Mouse (Mus musculus) liver, postnatal 0 days (tissue): ENCODE measurements around the gene Arpp19. TPM values are rescaled to one million over a fixed set of nuclear protein-coding genes. Genes with fewer than 3 reads are reported as not detected.

ENCODE experiments used
- ATAC-seq: fragments of 200-750 bp; cut with Nextera tagmentation; 2 replicates; pipeline ENCODE4 v1.8.0; 2017; ENCODE audit warnings: mild to moderate bottlenecking, moderate library complexity
- DNase-seq: peaks from one replicate; pipeline ENCODE4 v3.0.0-alpha.2; 2016
- H3K27ac ChIP-seq: fragments of 300-500 bp; sonication (generic); 2 replicates; pipeline ENCODE4 v1.5.1; 2014; ENCODE audit warnings: antibody characterized with exemption, moderate library complexity, mild to moderate bottlenecking, low read depth
- H3K27me3 ChIP-seq: fragments of 300-500 bp; sonication (generic); 2 replicates; pipeline ENCODE4 v1.6.1; 2014; ENCODE audit warnings: low read length, control low read depth, mixed read lengths; ENCODE audit not compliant: insufficient read depth
- H3K36me3 ChIP-seq: fragments of 300-500 bp; sonication (generic); replicated peaks from 2 replicates; pipeline ENCODE4 v1.6.1; 2014; ENCODE audit warnings: mild to moderate bottlenecking, control low read depth, low read length, moderate library complexity, mixed read lengths; ENCODE audit not compliant: insufficient read depth
- H3K4me1 ChIP-seq: fragments of 300-500 bp; sonication (generic); 2 replicates; pipeline ENCODE4 v1.6.1; 2014; ENCODE audit warnings: antibody characterized with exemption, mild to moderate bottlenecking, control low read depth; ENCODE audit not compliant: insufficient read depth
- H3K4me2 ChIP-seq: fragments of 300-500 bp; sonication (generic); 2 replicates; pipeline ENCODE4 v1.6.1; 2014; ENCODE audit warnings: low read depth, mild to moderate bottlenecking, low read length, moderate library complexity, mixed read lengths
- H3K4me3 ChIP-seq: fragments of 300-500 bp; sonication (generic); 2 replicates; pipeline ENCODE4 v1.5.1; 2014; ENCODE audit warnings: low read depth, low read length
- H3K9ac ChIP-seq: fragments of 300-500 bp; sonication (generic); replicated peaks from 2 replicates; pipeline ENCODE4 v1.6.1; 2014; ENCODE audit warnings: mild to moderate bottlenecking, moderate library complexity
- H3K9me3 ChIP-seq: fragments of 300-500 bp; sonication (generic); 2 replicates; pipeline ENCODE4 v1.6.1; 2016; ENCODE audit warnings: mild to moderate bottlenecking, control low read depth, low read length, mixed read lengths
- CTCF ChIP-seq: sonication (generic); IDR thresholded peaks from 2 replicates; pipeline ENCODE4 v1.5.1; 2016; ENCODE audit warnings: antibody characterized with exemption, low read depth
- EP300 ChIP-seq: IDR thresholded peaks from 2 replicates; pipeline ENCODE4 v1.6.1; 2016; ENCODE audit warnings: antibody characterized with exemption, low read depth, mild to moderate bottlenecking
- WGBS: fragments of 180-500 bp; shearing (Covaris S2); extraction: QIAGEN DNeasy Blood & Tissue Kit; methylation state at CpG from one replicate; pipeline ENCODE4 v1.1.7; 2014; ENCODE audit not compliant: insufficient replicate concordance; 5-methylcytosine and 5-hydroxymethylcytosine counted together
- polyA plus RNA-seq: library from polyadenylated mRNA; unstranded; fragments of >200 nt; fragmentation: Nextera tagmentation; extraction: Ambion mirVana; gene quantifications from 2 replicates; pipeline ENCODE4 v1.2.1, GENCODE M21; 2015

Arpp19 gene
- polyA plus RNA-seq, 1 experiment from 2014 or later: 189 TPM

DNA sequence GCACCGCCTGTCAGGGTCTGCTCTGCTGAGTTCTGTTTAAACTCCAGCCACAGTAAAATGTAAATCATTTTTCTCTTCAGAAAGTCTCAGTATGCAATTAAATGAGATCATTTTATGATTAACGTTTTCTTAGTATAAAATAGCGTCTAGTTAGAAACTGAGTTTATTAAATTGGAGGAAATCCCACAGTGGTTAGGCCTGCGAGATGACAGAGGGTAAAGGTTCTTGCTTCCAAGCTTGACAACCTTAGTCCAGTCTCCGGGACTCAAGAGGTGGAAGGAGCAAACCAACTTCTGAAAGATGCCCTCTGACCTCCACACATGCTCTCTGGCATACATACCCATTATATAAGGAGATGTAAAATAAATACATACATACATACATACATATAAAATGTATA is 17.6 kb downstream of the Arpp19 start:
- WGBS: 88% methylated on average over 5 of the region's 5 CpGs
- Histone ChIP-seq H3K4me3 (no peak overlapping the region), H3K9ac (no peak overlapping the region), H3K36me3 (peaks cover 32% of the 10 kb centered on the region), H3K4me1 (no peaks in the 10 kb centered on the region), H3K27me3 (no peaks in the 10 kb centered on the region), H3K9me3 (no peaks in the 10 kb centered on the region), H3K27ac (no peak overlapping the region), H3K4me2 (no peak overlapping the region)
- no peak for TF ChIP-seq CTCF
- TF ChIP-seq EP300: no peak
- ATAC-seq (no peak), DNase-seq (no peak)

DNA sequence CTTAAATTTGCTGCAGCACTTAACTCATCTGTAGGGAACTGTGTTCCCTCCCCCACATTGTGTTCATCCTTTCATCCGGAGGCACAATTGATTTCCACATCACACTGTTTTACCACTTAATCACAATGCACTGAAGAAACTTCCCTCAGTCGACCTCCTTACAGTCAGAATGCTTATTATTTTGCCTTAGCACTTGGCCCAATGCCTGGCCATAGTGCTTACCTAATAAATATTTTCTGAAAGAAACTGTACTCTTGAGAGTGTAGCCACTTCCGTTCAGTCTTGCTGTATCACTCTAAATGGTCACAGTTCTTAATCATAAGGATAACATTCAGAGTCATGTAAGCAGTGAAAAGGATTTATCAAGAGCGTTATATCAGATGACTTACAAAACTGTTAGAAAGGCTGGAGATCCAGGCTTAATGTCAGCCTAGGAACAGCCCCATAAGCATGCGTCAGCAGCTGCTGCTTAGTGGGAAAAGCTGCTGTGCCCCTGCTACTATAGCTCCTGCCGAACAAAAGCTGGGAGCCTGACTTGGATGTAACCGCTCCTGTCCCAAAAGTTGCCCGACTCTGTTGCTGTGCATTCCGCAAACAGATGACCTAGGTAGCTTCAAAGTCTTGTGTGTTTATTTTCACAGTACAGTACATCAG is 27.4 kb downstream of the Arpp19 start:
- peaks cover under 1% of the 10 kb centered on the region; the same call in 1 of the 2 replicates for H3K27me3 ChIP-seq
- ATAC-seq: no peak
- no peak overlapping the region for H3K4me3 ChIP-seq
- no peak for DNase-seq
- no peak overlapping the region for H3K27ac ChIP-seq
- H3K4me2 ChIP-seq: no peak overlapping the region
- TF ChIP-seq CTCF: no peak
- no peak for TF ChIP-seq EP300
- no peak overlapping the region for H3K9ac ChIP-seq
- WGBS: 73% methylated on average over 9 of the region's 9 CpGs
- H3K9me3 ChIP-seq: no peaks in the 10 kb centered on the region
- H3K36me3 ChIP-seq: no peaks in the 10 kb centered on the region
- H3K4me1 ChIP-seq: no peaks in the 10 kb centered on the region

DNA sequence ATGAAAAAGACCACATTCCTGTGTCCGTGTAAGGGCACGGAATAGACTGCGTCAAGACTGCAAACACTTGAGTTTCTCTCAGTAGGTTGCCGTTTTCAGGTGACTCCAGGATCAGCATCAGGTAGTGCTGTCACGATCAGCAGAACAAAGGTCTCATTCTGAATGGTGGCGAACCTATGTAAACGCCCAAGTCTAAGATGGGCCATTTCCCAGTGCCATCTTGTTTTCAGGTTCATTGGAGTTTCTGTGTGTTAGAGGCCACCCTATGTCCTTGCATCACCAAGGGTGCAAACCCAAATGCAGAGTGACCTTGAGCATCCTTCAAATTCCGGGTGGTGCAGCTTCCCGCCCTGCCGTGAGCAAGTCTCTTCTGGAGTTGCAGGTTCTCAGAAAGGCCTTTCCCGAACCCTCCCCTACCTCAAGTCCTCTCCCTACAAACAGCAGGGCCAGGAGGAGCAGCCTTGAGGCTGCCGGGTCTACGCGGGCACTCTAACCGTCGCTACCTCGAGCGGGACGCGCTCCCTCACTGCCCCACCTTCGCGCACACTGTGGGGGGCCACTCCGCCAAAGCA is 33.1 kb downstream of the Arpp19 start, which contains the start of gene Myo5a:
TSS of gene Myo5a (plus strand) at position 559 of the 572 bp plus-strand sequence.
- Histone ChIP-seq H3K9me3 (no peaks in the 10 kb centered on the region), H3K27me3 (peaks cover 18% of the 10 kb centered on the region), H3K36me3 (no peaks in the 10 kb centered on the region), H3K4me2 (peak within 1 kb of the TSS; percentile 82), H3K4me3 (peak within 1 kb of the TSS; percentile 53), H3K4me1 (peaks cover 10% of the 10 kb centered on the region), H3K27ac (peak within 1 kb of the TSS; percentile 63), H3K9ac (peak within 1 kb of the TSS; percentile 51)
- ATAC-seq (no peak), DNase-seq (no peak)
- TF ChIP-seq EP300 (no peak), CTCF (no peak)
- 22% methylated on average over 23 of the region's 23 CpGs for WGBS

DNA sequence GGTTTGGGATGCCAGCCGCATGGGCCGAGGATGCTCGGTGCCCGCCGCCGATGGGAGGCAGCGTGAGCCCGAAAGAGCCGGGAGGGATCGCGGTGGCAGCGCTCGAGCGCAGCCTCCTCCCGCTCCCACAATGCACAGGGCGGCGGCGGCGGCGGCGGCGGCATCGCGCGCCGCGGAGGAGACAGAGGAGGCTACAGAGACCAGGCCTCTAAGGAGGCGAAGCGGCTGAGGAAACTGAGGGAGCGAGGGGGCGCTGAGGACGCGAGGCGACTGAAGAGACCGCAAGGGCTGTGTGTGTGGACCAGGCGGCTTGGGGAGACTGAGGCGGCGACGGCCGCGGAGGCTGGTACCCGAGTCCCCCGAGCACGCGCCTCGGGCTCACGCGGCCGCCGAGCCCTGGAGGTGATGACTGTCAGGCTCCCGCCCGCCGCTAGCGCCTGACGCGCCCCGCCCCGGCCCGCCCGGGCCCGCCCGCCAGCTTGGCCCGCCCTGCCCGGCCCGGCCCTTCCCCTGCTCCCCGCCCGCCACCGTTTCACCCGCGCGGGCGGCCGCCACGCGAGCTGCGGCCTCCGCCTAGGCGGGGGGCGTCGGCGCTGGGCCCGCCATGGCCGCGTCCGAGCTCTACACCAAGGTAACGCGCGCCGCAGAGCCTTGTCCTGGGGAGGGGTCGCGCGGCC is 33.8 kb downstream of the Arpp19 start:
- WGBS: 1% methylated on average over 37 of the region's 92 CpGs
- ATAC-seq (peak; percentile 96), DNase-seq (peak; percentile 80)
- Histone ChIP-seq H3K27me3 (peaks cover 18% of the 10 kb centered on the region), H3K27ac (peak overlapping the region; percentile 63), H3K4me3 (peak overlapping the region; percentile 53), H3K36me3 (no peaks in the 10 kb centered on the region), H3K9ac (peak overlapping the region; percentile 51), H3K4me1 (peaks cover 10% of the 10 kb centered on the region), H3K4me2 (peak overlapping the region; percentile 82), H3K9me3 (no peaks in the 10 kb centered on the region)
- TF ChIP-seq EP300: no peak
- TF ChIP-seq CTCF: no peak

DNA sequence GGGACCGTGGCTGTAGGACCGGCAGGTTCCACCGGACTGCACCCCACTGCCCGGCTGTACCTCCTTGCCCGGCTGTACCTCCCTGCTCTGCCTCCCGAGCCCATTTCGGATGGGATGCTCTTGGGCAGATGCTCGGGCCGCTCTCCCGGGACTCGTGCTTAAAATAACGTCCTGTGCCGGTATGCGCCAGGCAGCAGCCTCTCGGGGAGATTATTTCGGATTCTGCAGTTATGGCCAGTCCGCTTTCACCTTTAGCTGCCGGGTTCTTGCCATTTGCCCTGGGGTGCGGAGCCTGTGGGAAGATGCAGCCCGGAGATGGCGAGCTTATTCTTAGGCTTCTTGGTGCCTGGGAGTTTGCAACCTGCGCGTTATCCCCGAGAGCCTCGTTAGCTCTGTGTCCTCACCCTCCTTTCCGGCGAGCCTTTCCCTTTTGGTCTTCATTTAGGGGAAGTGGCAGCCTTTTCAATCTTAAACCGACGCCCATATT is 34.3 kb downstream of the Arpp19 start:
- no peaks in the 10 kb centered on the region for H3K36me3 ChIP-seq
- 1% methylated on average over 28 of the region's 29 CpGs for WGBS
- H3K27ac ChIP-seq: peak overlapping the region; percentile 44
- no peaks in the 10 kb centered on the region for H3K9me3 ChIP-seq
- peak overlapping the region; percentile 51 for H3K9ac ChIP-seq
- DNase-seq (peak; percentile 30), ATAC-seq (peak; percentile 4; the same call in 1 of the 2 replicates)
- peaks cover 18% of the 10 kb centered on the region for H3K27me3 ChIP-seq
- TF ChIP-seq CTCF (no peak), EP300 (no peak)
- peak overlapping the region; percentile 53 for H3K4me3 ChIP-seq
- H3K4me2 ChIP-seq: peak overlapping the region; percentile 82
- peaks cover 10% of the 10 kb centered on the region for H3K4me1 ChIP-seq

DNA sequence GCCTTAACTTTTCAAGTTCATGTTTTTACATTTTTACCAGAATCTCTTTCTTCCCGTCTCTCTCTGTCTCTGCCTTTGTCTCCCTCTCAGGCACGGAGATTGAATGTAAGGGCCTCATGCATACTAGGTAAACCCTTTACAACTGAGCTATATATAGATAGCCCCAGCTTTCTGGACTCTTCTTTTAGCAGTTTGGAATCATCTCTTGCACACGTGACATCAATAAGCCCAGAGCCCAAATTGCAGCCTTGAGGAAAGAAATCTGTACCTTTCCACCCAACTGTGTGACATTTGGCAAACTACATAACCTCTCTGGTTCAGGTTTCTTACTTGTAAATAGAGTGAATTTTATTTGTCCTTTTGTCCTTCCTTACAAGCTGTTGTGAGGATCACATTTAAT is 34.9 kb downstream of the Arpp19 start:
- H3K27ac ChIP-seq: 0 out of 2 replicates have a peak overlapping the region, but pooled peaks have one; percentile 29
- no peaks in the 10 kb centered on the region for H3K36me3 ChIP-seq
- H3K4me3 ChIP-seq: peak overlapping the region; percentile 53
- no peak overlapping the region for H3K9ac ChIP-seq
- H3K9me3 ChIP-seq: no peaks in the 10 kb centered on the region
- no peak for TF ChIP-seq CTCF
- TF ChIP-seq EP300: no peak
- 43% methylated on average over 3 of the region's 3 CpGs for WGBS
- H3K4me2 ChIP-seq: peak overlapping the region; percentile 82
- H3K27me3 ChIP-seq: peaks cover 18% of the 10 kb centered on the region
- ATAC-seq: no peak
- H3K4me1 ChIP-seq: peaks cover 10% of the 10 kb centered on the region
- no peak for DNase-seq
